Mouse (Mus musculus) embryo, embryonic 11 days (tissue): ENCODE results near the gene S100a5.
A peak's percentile ranks its signal among the peaks of the same experiment; 100 is the strongest.

Experiments
- DNase-seq: peaks from one replicate; pipeline ENCODE4 v3.0.0-alpha.2; 2015

S100a5 gene

GRCm38 (mm10) chr3:90627366-90627765, 19.0 kb downstream of the S100a5 start:
- DNase-seq: no peak

GRCm38 (mm10) chr3:90627807-90628206, 19.5 kb downstream of the S100a5 start:
- no peak for DNase-seq

GRCm38 (mm10) chr3:90629298-90629697, 21.0 kb downstream of the S100a5 start:
- no peak for DNase-seq

DNA sequence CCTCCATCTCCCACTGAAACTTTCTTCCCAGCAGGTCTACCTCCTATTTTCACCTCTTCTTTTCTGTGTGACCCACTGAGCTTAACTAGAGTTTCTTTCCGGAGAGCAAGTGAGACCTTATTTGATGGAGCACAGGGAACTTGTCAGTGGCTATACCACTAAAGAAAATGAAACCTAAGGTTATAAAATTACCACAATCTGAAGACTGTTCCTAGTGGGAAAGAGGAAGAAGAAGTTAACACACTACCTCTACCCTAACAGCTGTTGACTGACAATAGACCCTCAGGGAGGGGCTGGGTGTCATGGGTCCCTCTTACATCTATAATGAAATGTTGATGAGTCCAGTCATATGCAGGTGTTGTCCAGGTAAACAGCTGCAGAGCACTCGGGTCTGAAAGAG, 23.7 kb downstream of the S100a5 start:
- no peak for DNase-seq

DNA sequence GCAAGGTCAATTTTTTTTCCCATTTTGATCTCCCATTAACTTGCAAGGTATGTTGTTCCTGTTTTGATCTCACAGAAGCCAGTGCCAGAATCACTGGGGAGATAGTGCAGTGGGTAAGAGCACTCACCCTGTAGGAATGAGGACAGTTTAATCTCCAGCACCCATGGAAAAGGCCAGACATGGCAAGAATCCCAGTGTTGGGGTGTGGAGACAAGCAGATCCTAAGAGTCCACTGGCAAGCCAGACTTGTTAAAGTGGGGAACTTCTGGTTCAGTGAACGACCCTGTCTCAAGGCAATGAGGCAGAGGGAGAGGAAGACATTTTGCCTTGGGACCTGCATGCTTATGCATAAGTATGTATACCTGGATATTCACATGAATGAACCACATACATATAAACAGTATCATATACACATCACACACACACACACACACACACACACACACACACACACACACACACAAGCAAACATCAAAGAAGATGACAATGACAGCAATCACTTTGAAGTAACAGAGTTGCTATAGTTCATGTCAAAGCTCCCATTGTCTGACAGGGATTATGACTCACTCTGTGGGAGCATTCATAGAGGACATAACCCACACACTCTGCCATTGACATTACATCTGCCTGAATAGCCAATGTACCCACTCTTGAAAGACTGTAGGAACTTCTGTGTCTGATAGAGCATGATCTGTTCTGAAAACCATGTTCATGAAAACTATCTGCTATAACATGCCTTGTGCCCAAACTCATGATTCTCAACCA, 30.4 kb downstream of the S100a5 start:
- no peak for DNase-seq

DNA sequence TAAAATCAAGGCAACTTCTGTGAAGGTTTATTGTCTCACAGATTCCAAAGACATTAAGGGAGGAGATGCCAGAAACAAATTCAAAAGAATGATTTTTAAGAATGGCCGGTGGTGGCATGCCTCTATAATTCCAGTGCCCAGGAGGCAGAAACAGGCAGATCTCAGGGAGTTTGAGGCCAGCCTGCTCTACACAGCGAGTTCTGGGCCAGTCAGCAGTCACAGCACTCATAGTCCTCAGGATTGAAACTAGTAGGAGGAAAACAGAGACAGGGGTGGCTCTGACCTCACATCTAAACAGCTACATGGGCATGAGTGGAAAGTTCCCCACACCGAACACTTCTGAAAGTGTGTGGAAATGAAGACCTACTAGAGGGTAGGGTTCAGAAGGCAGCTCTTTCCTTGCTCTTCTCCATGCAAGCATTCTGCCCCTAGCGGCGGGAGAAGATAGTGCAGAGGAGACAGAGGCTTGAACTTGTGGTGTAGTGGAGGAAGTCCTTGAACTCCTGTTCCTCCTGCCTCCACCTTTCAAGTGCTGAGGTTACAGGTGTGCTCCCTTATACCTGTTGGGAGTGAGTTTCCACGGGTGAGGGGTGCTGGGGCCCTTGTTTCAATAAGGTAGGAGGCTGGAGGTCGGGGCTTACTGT, 31.3 kb downstream of the S100a5 start:
- peak; percentile 36 for DNase-seq

DNA sequence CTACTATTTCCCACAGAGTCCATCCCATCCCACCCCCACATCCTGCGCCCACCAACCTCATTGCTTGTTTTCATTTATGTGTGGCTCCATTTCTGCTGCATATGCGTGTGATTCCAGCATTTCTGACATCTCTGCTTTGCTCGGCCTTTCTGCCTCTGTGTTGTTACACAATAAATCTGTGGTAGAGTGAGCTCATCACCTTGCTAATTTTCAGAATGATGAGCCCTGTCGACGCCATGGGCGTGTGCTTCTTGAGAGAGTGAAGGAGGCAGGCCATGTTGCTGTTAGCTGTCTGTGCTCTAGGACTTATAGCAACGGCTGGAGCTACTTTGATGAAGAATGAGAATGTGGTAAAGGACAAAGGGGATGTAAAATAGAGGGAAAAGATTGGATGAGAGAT, 32.7 kb downstream of the S100a5 start:
- no peak for DNase-seq

GRCm38 (mm10) chr3:90644220-90644619, 35.9 kb downstream of the S100a5 start:
- DNase-seq: peak; percentile 35

GRCm38 (mm10) chr3:90647291-90647690, 39.0 kb downstream of the S100a5 start:
- DNase-seq: no peak

GRCm38 (mm10) chr3:90648981-90649380, 40.7 kb downstream of the S100a5 start:
- DNase-seq: no peak

- DNase-seq: no peak
Observed at GRCm38 (mm10) chr3:90649832-90650231, 41.5 kb downstream of the S100a5 start.

DNA sequence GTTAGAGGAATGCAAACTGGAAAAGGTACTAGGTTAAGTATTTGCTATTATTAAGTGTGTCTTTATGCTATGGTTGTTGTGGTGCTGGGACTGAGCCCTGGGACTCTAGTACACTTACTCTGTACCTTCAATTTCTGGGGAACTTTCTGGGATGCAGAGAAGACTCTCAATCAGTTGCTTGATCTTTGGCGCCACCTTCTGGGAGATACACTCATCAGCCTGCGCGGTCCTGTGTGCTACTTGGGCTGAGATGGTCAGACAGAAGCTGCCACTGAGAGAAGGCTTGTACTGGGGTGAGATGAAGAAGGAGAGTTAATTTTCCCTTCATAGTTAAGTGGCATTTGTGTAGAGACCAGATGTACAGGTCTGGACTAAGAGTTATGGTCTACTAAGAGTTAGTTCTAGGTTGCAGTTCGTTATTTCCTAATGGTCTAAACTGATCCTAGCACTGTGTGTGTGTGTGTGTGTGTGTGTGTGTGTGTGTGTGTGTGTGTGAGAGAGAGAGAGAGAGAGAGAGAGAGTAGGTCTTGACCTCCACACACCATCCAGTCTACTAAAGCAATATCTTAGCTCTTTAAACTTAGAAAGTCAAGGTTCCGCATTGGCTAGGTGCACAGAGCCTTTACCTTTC, 44.7 kb downstream of the S100a5 start:
- DNase-seq: peak; percentile 90

DNA sequence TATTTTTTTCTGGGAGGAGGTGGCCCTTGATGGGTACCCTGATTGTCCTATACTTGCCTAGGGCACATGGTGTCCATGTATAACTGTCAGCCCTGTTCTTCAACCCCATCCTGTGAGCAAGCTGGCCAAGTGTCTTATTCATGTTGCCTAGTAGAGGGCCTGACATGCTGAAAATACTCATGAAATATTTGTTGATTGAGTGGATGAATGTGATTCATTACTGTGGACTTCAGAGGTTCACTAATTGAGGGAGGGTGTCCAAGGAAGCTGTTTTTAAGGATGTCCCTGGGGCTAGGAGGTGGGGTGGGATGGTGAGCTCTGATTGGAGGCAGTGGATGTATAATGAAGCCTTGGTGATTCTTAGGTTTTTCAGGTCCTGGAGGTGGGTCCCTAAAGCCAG, 45.4 kb downstream of the S100a5 start, which contains the start of gene S100a7a:
S100a7a (plus strand) TSS at position 301 of the 400 bp plus-strand sequence.
- DNase-seq: no peak

GRCm38 (mm10) chr3:90657405-90657804, 49.1 kb downstream of the S100a5 start:
- DNase-seq: no peak

GRCm38 (mm10) chr3:90659364-90660044, 51.2 kb downstream of the S100a5 start:
- no peak for DNase-seq
